Mouse (Mus musculus): ENCODE data around the gene Cdh4. TPM values are rescaled to one million over a fixed set of nuclear protein-coding genes. Genes with fewer than 3 reads are reported as not detected.

The Cdh4 gene
- total RNA-seq, 2 experiments from 2014 or later: 0.79 to 0.89 TPM

DNA sequence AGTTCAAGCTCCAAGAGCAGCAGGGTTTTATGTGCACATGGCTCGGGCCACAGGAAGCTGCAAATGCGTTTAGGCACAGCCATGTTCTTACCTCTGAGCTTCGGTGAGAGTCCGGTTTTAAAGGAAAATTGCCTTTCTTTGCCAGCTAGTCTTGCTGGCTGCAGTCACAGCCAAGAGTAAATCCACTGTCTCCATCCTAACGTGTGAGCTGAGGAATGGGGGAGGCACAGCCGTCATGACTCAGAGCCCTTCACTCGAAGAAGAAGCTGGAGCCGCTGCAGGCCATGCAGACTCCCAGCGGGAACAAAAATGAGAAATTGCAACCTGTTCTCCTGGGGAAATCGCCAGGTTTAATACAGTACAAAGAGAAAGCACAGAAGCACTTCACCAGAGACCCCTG lies 395.0 kb downstream of the Cdh4 start:
- DNase-seq: no peak
- intact Hi-C loops (cut with DNase I): no loop called here

DNA sequence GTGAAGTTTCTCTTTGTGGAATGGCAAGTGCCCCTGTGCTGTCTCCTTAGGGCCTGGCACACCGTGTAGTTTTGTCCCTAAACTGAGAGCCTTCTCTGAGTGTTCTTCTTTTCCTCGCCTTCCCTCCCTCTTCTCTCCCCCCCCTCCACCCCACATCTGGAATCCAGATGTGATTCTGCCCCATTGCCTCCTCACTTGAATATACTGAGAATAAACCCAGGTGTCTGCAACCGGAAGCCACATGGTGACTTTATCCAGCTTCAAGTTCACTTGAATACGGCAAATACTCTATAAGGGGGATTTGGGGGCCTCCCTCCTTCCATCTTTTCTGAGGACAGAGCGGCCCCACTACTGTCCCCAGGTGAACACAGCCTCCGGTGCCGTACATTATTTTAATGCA lies 395.8 kb downstream of the Cdh4 start:
- DNase-seq: no peak
- intact Hi-C loops (cut with DNase I): no loop called here

DNA sequence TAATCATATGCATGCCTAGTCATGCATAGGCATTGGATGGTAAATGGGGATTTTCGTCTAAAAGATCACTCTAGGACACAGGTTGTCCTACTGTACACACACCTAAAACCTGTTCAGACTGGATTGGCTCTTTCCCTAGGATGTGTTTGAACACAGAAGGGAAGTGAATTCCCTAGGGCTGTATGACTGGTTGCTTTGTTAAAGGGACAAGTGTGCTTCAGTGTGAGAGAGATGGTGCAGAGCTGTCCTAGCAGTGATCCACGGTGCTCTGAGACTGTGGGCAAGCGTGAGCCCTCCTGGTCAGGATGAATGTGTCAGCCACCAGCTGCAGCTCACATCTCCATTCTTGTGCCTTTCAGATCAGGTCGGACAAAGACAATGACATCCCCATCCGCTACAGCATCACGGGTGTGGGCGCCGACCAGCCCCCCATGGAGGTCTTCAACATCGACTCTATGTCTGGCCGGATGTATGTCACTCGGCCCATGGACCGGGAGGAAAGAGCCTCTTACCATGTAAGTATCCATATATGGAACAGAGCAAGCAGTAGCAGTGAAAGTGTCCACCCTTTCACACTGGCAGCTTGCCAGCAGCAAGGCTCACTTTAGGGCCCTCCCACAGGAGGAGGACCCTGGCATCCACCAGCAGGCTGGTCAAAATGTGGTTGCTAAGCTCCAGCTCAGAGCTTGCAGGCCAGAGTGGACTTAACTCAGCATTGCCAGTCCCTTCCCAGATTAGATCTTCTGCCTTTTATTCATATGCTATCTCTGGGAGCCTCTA lies 400.6 kb downstream of the Cdh4 start:
- intact Hi-C loops (cut with DNase I): no loop called here
- DNase-seq: peak; percentile 4 to 10

DNA sequence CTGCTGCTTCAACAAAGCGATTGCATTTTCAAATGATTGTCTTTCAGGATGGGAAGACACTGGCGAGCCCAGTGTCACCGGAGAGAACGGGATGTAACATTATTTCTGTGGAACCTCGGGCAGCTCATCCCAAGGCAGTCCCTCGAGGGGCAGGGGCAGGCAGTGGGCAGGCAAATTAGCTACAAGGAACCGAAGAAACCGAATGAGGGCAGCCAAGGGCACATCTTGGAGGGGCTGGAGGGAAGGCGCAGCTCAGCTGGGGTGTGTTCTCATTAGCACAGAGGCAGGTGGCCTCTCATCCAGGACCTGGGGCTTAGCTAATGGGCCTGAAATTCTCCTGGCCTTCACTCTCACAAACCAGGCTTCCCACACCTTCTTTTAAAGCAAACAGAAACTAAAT lies 407.5 kb downstream of the Cdh4 start:
- intact Hi-C loops (cut with DNase I): no loop called here
- DNase-seq: no peak

DNA sequence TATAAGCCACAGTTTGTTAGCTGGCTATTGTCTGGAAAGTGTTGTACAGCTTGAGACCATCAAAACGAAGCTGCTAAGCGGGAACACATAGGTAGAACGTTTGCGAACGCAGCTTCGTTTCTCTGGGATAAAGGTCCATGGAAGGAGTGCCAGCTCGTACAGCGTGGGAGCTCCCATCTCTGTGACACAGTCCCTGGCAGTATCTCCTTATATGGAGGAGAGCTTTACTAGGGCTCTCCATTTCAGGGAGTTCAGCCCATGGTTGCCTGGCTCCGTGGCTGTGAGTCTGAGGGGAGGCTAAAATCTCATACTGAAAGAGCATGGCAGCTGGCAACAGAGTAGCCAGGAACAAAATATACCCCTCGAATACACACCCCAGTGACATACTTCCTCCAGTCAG lies 409.9 kb downstream of the Cdh4 start:
- intact Hi-C loops (cut with DNase I): no loop called here
- DNase-seq: no peak

DNA sequence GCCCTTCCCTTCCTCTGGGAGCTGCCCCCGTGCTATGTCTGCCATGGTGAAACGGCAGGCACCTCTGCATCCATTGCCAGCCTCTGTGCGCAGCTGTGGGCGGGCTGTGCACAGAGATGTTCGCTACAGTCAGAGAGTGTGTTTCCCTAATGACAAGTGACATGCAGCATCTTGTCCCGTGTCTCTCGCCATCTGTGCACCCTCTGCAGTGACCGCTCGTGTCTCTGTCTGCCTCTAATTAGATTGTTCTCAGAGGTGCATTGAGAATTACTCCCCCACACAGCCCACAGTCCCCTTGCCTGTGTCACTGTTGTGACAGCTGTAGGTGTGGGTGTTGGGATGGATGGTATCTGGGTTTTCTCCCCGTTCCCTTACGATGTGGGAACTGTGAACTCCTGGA lies 410.6 kb downstream of the Cdh4 start:
- intact Hi-C loops (cut with DNase I): no loop called here
- no peak for DNase-seq

DNA sequence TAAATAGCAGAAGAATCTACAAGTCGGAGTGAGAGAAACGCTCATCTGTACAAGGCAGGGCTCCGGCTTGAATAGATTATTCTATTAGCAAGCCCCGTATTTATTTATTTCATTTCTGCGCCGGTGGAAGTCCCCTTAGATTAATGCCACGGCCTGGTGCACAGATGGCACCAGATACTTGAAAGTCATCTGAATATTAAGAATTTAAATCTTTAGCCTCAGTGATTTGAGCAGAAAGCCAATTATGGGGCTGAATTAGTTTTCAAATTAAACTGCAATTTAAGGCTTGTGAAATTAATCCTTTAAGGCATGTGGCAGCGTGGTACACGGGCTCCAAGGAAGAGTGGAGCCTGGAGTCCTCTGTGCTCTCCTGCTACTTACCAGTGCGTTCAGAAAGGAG lies 411.7 kb downstream of the Cdh4 start:
- no peak for DNase-seq
- intact Hi-C loops (cut with DNase I): no loop called here

DNA sequence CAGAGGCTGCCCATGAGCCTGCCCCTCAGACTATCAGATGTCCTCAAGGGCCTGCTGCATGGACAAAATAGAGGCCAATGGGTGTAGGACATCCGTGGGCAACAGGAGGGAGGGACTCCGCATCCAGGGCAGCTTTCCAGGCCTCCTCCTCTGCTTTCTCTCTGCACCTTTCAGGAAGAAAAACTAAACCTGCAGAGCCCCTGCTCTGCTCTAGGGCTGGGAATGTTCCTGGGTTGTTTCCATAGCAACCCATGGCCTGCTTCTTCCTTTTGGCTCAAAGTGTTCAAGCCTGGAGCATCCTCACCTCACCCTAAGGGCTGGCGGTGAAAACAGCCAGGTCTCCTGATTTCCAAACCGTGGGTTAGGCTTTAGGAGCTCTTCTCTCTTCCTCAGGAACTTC lies 414.9 kb downstream of the Cdh4 start:
- DNase-seq: no peak
- intact Hi-C loops (cut with DNase I): no loop called here

DNA sequence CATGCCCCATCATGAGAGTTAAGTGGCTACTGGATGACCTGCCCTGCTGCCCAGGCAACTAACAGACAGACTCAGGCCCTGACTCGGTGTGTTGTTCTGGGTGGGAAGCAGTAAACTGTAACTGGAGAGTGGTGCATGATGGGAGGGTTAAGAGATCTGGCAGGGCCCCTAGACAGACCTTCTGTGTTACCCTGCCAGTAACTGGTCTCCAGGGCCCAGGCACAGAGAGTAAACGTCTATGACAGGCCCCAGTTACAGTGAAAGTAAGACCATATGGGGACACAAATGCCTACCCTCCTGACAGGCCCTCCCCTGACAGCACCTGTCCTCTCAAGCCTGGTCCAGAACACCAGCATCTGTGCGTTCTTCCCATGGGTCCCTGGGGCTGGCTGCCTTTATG lies 420.4 kb downstream of the Cdh4 start:
- no peak for DNase-seq
- intact Hi-C loops (cut with DNase I): loop anchor here (1.0 kb wide), 1 partner anchor 181 kb away; no protein-coding TSS in a partner anchor

DNA sequence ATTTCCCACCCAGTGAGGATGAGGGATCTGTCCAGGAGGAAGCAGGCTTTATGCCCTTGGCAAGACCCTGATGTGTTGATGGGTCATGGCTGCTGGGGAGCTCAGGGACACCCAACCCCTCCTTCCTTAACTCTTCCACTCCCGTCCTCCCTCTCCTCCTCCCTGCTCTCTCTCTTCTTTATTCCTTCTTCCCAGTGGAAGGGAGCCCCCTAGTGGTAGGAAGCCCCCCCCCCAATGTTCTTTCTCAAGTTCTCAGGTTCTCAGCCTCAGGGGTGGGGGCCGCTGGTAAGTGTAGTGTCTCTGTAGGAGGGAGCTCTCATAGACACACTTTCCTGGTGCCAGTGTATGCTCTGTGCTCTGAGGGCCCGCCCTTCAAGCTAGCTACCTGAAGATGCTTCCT lies 421.0 kb downstream of the Cdh4 start:
- no peak for DNase-seq
- intact Hi-C loops (cut with DNase I): loop anchor here (1.0 kb wide), 1 partner anchor 182 kb away; no protein-coding TSS in a partner anchor

DNA sequence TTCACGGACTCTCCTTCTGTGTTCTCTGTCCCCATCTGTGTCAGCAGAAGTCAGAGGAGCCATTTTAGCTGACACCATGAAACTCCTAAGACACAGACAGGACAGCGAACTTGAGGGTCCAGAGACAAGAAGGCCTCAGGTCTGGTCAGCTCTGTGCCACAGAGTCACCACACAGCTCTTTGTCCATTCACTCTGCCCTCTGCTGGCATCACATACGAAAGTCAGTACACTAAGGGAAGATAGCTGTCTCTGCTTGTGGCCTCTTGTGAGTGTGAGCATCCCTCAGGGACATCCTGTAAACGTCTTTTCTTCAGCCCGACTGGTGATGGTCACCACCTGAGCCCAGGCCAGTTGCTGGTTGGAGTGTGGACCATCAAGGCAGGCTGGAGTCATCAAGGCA lies 422.9 kb downstream of the Cdh4 start:
- intact Hi-C loops (cut with DNase I): no loop called here
- no peak for DNase-seq

DNA sequence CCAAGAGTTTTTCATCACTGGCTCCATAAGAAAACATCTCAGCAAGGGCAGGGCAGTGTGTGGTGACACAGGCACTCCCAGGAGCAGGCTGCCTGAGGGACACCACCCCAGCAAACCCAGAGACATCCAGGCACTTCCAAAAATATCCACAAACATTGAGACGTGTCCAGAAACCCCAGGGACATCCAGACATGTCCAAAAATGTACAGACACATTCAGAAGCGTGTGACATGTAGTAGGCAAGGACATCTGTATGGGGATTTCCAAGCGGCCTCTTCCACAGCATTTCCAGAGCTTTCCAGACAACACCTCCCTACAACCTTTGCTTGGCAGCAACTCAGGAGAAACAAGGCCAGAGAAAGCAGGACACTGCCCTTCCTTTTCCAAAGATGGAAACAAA lies 425.4 kb downstream of the Cdh4 start:
- peak in 1 of 2 experiments; percentile 5 for DNase-seq
- intact Hi-C loops (cut with DNase I): no loop called here

DNA sequence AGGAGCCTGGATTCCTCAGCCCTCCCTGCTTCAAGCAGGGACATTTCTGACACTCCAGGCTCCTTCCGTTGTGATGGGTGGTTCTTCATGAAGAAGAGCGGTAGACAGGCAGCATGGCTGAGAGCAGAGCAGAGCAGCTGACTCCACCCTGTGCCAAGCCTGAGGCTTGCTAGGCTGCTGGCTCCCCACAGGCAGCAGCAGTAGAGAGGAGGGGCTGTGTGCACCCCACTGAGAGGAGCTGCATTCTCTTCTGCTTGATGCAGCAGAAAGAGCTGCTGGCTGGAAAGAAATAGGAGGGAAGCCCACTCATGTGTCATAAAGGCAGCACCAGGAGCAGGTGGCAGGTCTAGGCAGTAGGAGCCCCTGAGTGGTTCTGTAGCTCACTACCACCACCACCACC lies 427.6 kb downstream of the Cdh4 start:
- intact Hi-C loops (cut with DNase I): loop anchor here (5.0 to 10.0 kb wide), 3 partner anchors 293 to 1363 kb away; no protein-coding TSS in a partner anchor
- DNase-seq: no peak

DNA sequence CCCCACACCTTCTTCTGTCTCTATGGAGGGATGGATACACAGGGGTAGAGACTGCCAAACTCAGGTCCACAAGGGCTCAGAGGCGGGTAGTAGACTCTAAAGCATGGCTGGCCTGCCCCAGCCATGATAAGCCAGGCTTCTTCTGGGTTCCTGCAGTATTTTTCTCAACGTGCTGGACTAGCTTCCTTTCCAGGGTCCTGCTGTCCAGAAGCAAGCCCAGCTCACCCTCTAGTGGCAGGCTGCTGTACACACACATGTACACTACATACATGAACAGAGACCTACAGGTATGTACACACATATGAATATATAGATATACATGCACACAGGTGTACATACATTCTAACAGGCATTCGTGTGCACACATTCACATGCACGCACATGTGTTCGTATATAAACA lies 430.5 kb downstream of the Cdh4 start:
- intact Hi-C loops (cut with DNase I): loop anchor here (1.0 to 10.0 kb wide), 4 partner anchors 42 to 1365 kb away; no protein-coding TSS in a partner anchor
- DNase-seq: peak in 1 of 2 experiments; percentile 10

DNA sequence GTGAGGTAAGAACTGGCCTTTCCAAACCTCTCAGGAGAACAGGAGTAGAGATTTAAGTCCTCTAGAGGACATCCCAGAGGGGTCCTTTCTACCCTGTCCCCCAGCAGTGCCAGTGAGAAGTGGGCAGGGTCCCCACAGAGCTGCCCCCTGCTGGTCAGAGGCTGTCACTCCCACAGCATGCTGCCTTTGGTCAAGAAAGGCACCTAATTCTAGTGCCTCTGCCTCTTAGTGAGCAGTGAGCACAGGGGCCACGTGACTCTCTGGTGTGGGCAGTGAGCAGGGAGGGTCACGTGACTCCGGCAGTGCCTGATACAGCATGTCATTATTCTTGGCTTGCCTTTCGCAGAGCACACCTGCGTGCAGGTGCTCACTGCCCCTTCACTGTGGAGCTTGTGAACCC lies 431.1 kb downstream of the Cdh4 start:
- no peak for DNase-seq
- intact Hi-C loops (cut with DNase I): loop anchor here (5.0 to 10.0 kb wide), 3 partner anchors 296 to 1366 kb away; no protein-coding TSS in a partner anchor

DNA sequence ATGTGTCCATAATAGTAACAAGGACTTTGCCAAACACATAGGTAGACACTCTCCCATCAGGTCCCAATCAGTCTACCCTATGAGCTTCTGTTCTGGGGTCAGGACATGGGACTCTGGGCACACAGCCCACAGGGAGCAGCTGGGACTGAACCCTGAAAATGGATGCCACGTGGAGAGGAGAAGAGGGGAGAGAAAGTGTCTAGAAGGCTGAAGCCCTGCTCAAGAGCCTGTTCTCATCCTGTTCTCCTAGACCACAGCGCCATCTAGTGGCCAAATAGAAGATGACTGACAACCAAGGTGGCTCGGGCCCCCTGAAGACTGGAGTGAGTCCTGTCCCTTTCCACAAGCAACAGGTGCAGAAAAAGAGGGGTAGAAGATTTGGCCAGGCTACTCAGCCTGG lies 432.9 kb downstream of the Cdh4 start:
- peak; percentile 58 to 65 for DNase-seq
- intact Hi-C loops (cut with DNase I): loop anchor here (2.0 to 10.0 kb wide), 4 partner anchors 194 to 1300 kb away; no protein-coding TSS in a partner anchor

DNA sequence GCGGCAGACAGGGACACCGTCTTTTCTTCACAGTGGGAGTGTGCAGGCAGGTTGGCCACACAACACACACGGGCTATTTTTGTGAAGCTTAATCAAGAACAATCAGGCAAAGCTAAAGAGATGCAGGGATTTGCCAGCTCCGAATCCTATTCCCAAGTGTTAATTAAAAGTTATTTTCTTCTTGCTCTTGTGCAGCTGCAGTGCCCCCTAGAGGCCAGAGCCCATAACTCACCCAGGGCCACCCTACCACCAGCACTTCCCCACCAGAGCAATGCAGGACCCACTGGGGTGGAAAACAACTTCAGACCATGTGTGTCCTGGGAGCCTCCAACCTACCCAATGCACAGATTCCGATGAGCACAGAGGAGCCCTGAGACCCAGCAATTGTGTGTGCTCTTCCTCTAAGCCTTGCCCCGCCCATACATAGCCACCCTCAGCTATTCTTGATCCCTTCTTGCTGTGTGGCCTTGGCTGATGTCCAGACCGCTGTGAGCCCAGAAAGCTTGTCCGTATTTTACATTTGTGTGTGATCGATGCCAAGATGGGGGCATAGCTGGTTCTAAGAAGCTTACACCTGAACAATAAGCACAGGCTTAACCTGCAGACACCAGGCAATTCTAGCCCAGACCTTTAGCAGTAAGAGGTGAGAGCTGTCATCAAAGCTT lies 435.5 kb downstream of the Cdh4 start:
- intact Hi-C loops (cut with DNase I): loop anchor here (5.0 to 10.0 kb wide), 2 partner anchors 683 to 1120 kb away; no protein-coding TSS in a partner anchor
- DNase-seq: peak; percentile 16 to 49

DNA sequence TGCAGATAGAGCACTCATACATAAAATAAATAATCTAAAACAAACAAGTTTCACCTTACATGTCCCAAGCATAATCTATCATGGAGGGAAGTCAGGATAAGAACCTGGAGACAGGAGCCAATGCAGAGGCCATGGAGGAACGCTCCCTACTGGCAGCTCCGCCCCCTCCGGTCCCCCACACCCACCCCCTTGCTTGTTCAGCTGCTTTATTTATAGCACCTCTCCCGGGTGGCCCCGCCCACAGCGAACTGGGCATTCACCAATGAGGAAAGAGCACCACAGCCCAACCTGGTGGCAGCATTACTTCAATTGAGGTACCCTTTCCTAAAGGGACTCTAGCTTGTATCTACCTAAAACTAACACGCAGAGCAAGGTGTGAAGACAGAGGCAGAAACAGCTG lies 442.3 kb downstream of the Cdh4 start:
- intact Hi-C loops (cut with DNase I): no loop called here
- no peak for DNase-seq

DNA sequence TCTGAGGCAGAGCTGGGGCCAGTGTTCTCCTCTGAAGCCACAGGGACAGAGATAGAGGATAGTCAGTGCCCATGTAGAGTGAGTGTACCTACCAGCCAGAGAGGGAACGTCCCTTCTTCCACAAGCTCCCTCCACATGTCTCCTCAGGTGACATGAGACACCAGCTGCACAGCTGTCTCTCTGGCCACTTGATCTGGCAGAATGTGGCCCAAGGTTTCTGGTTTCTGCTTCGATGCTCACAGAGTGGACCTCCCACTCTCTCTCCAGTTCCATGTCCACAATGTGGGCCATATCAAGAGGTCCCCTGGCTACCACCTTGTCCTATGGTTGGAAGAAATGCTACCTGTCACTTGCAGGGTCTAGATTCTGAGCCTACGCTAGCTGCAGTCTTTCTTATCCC lies 448.8 kb downstream of the Cdh4 start:
- DNase-seq: no peak
- intact Hi-C loops (cut with DNase I): no loop called here

DNA sequence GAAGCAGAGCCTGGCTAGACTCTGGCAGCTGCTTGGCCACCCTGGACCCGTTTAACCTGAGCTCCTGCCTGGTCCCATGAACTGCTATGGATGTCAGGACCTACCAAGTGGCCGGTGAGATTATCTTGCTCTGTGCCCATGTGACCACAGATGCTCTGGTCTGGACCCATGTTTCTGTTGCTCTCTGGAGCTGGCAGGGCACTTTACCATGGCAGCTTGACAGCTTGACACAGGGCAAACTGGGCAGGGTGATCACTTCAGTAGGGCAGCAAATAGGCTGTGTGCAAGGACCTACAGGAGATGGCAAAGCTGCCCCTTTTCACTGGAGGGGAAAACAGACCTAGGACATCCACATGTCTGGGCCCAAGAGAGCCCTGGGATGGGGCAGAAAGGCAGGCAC lies 454.7 kb downstream of the Cdh4 start:
- intact Hi-C loops (cut with DNase I): no loop called here
- no peak for DNase-seq

DNA sequence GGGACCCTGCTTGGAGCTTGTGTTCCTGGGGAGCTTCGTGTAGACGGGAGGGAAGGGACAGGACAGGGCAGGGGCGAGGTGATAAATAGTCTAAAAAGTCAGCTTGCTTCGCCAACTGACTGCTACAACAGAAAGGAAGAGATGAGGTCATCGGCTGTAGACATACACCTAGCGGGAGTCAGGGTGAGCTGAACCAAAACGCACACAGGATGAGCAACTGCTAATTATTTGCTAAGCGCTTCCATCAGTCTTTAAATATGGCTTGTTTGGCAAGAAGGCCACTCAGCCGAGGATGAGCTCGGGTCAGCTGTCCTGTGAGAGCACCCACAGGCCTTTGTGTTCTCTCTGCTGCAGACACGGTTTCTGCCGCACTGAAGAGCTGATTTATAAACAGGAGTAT lies 470.7 kb downstream of the Cdh4 start:
- intact Hi-C loops (cut with DNase I): no loop called here
- no peak for DNase-seq

DNA sequence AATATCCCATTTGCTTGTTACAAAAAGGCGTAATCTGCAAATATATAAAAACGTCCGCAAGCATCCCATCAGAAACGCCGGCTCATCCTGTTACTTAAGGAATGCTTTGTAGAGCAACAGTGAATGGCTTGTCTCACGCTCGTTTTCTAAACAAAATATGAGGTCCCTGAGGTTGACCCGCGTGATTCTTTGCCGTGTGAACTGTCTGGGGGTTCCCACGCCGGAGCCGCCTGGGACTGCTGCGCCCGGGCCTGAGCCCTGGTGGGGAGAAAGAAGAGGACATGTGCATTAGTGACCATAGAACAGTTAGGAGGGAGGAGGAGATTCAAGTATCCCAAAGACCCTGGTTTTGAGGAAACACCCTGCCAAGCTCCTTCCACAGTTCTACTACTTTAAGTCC lies 471.1 kb downstream of the Cdh4 start:
- no peak for DNase-seq
- intact Hi-C loops (cut with DNase I): no loop called here

All from heart, postnatal 36 days (tissue).